Mouse (Mus musculus) kidney, adult 9 months (tissue): ENCODE results near the gene Btbd35f24.
"Not testable (repeated sequence)": the region's sequence is repeated elsewhere in the genome, so short reads cannot be mapped to it uniquely, and the experiment has no call there.

Experiments
- DNase-seq: peaks from one replicate; pipeline ENCODE4 v3.0.0; 2022

Gene Btbd35f24

DNA sequence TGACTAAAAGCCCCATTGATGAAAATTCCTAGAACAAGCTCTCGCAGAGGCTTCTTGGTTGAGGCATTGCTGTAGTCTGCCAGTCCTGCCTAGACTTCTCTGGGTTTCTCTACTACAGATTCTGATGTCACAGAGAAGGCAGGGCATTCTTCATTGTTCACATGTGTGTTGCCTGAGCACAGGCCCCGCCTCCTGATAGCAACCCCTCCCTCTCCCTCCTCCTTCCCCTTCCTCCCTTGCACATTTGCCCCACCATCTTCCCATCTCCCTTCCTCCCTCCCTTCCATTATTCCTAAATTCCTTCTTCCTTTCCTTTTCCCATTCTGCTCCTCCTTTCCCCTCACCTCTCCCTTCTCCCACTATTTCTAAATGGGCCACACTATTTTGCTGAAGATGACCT, at the start of gene Btbd35f24:
Gene Btbd35f24 (minus strand): TSS at position 101 of the 400 bp plus-strand sequence.
- DNase-seq, result not testable (repeated sequence)
